Mouse (Mus musculus): ENCODE data around the gene Msrb3.

Gene Msrb3

DNA sequence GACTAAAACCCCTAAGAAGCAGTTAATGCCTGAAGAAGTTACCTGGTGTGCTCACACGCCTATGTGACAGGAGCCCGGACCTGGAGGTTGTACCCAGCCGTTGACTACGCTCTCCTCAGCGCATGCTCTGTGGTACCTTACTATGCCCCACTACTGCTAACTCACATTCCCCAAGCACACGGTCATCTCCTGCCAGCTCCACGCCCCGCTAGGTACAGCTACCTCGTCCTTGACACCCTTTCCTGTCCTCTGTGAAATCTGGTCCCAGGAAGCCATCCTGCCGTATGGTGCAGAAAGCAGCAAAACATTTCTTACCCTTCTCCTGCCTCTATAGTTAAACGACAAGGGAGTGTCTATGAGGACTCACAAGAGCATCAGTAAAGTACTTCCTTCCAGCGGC is 37.2 kb downstream of the Msrb3 start:
- DNase-seq (ENCODE audit: low spot score in 2 of 2): no peak

DNA sequence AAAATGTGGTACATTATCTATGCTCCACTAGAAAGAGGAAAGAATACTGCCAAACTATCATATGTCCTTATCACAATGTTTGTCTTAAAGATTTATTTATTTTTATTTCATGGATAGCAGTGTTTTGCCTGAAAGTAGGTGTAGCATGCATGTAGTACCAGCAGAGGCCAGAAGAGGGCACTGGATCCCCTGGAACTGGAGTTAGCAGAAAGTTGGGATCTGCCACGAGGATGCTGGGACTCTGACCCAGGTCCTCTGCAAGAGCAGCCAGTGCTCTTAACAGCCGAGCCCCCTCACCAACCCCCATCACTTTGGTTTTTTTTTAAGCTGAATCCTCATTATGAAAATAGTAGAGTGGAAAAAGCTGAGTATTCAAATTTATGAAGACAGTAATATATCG is 37.7 kb downstream of the Msrb3 start:
- no peak for DNase-seq (ENCODE audit: low spot score in 2 of 2)

DNA sequence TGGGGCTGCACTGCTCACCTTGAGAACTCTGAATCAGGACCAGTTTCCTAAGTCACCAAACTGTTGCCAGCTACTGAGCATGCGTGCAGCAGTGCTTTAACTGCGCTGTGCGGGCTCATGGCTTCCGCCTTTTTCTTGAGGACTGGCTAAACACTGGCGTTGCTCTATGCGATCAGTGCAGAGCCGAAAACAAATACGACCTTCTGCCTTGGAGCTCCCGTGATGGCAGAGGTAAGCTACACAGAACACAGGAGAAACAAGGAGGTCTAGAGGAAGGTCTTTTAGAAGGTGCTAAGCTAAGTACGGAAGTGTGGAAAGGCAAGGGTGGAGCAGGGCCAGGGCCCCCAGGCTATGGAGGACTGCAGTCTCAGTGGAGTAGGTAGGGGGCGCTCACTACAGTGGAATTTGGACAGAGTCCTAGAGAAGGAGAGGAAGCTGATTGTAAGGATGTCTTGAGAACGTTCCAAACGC is 41.3 kb downstream of the Msrb3 start:
- DNase-seq (ENCODE audit: low spot score in 2 of 2): no peak

DNA sequence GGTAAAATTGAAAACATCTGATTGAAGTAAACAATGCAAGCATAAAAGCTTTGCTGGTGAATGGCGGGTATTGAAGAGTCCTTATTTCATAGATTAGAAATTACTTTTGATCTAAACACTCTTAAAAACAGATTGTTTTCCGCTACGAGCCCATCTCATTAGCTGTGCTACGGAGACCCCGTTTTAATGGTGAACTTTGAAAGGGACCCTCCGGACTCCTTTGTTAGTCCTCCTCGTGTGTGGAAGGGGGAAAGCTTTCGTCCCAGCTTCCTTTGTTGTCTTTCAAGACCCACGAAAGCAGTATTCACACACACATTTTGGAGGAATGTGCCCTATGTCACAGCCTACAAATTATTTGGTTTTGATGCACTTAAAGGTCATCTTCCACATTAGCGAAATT is 44.6 kb downstream of the Msrb3 start:
- DNase-seq (ENCODE audit: low spot score in 2 of 2): no peak

DNA sequence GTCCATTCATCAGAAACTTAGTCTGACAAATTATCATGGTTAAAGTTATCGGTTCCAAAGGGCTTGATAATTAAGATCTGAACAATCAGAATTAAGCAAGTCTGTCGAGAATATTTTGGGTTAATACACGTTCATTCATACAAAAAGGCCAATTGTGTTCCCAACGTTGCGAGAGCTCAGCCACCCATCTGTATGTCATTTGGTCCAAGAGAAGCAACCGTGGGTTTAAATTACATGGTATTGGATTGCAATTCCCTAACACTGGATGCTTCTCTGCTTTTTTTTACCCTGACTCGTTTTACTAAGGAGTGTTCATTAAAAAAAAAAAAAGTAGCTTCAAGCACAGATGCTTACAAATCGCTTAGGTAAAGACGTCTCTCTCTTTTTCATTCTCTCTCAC is 45.1 kb downstream of the Msrb3 start:
- DNase-seq (ENCODE audit: low spot score in 2 of 2): no peak

DNA sequence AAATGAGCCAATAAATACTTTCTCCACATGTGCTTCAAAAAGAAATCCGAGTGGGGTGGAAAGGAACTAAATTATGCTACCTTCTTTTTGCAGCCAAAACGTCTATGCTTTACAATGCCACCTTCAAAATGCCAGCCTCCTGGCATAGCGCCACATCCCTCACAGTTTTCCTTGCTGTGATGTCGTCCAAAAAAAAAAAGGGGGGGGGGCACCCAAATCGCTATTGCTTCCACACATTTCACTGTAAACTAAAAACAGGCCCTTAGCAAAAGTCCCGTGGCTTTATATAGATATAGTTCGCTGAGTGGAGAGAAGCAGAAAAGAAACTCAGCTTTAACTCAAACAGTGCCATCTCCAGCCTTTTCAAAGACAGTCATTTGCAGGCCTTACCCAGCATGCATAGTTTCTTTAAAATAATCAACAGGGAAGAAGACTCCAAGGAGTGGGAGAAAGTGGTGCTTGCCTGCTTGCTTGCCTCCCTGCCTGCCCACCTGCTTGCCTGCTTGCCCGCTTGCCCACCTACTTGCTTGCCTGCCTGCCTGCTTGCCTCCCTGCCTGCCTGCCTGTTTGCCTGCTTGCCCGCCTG is 47.6 kb downstream of the Msrb3 start:
- DNase-seq (ENCODE audit: low spot score in 2 of 2): no peak

DNA sequence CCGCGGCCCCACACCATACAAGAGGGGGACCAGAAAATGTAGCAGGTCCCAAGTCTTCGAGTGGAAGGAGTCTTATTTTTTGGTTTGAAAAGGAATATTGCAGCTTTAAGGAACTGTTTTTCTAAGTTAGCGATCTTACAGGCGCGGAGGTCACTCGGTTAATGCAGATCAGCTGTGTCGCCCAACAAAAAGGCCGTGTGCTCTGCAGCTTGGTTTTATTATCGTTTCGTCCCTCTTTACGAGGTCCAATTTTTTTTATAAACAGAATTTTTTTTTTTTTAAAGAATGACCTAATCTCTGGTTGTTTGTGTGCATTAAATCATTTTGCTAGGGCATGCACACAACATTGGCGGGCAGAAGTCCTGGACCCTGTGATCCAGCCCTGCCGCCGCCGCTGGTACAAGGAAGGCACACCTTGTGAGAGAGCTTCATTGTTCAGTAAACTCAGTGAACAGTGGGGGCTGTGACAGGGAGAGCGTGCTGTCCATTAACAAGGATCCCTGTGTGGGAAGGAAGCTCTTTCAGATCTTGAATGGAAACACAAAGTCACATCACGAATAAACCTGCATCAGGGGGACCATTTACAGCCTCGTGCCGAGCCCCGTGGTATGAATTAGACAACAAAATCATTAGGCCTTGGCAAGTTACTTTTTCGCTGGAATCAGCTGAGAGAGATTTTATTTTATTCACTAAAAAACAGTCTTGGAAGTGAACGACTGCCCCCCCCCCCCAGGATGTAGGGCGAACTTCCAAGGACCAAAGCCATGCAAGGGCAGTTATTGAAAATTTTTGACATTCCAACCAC is 48.3 kb downstream of the Msrb3 start:
- DNase-seq (ENCODE audit: low spot score in 2 of 2): no peak

DNA sequence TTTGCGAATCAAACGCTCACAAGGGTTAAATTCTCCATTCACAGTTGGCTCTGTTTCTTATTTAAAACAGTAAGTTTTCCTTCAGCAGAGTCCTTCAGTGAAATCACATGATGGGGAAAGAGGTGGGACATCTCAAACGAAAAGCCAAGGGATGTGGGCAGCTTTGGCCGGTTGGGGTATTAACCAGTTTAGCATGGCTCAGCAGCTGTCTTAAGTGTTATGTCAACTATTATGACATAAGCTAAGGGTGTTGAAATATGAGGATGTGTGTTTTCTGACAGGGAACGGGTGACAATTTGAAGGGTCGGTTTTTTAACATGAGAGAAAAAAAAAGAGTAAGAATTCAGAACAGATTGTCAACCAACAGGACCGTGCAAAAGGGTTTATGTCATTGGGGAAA is 50.2 kb downstream of the Msrb3 start:
- DNase-seq (ENCODE audit: low spot score in 2 of 2): no peak

DNA sequence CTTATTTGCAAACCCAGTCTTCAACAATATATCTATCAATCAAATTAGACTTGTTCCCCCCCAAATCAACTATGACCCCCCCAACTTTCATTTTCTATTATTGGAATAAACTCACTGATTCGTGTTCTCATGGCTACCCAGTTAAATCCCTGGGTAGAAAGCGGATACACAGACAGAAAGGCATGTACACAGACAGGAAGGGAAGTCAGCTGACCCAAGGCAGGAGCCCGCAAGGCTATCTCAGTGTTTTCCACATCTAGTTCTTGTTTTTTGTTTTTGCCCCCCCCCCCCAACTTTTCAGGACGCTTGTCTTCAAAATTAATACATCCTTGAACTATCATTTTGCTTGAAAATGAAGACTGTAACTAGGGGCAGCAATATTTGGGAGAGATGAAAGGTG is 51.1 kb downstream of the Msrb3 start:
- DNase-seq (ENCODE audit: low spot score in 2 of 2): no peak

DNA sequence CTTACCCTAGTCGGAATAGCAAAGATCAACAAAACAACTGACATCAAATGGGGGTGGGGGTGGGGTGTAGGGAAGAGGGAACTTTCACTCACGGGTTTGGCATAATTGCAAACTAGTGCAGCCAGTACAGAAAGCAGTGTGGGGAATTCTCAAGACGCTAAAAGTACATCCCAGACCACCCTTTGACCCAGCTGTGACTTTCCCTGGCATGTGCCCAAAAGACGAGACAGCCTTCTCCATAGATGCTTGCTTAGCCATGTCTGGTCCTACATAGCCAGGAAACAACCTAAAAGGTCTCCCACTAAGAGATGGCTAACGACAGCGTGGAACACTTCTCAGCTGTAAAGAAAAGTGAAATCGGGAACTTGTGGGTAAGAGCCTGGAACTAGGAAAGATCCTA is 58.9 kb downstream of the Msrb3 start:
- DNase-seq (ENCODE audit: low spot score in 2 of 2): no peak

DNA sequence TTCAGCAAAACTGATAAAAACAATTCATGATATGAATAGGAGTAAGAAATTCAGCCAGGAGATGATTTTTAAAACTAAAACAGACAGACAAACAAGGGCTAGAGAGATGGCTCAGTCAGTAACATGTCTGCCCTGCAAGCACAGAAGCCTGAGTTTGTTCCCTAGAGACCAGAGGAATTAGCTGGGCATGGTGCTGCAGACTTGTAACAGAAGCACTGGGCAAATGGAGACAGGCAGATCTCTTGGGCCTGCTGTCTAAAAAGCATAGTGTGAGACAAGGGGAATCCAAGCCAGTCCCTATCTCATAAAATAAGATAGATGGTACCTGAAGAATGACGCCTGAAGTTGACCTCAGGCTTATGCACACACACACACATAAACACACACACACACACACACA is 64.4 kb downstream of the Msrb3 start:
- no peak for DNase-seq (ENCODE audit: low spot score in 2 of 2)

DNA sequence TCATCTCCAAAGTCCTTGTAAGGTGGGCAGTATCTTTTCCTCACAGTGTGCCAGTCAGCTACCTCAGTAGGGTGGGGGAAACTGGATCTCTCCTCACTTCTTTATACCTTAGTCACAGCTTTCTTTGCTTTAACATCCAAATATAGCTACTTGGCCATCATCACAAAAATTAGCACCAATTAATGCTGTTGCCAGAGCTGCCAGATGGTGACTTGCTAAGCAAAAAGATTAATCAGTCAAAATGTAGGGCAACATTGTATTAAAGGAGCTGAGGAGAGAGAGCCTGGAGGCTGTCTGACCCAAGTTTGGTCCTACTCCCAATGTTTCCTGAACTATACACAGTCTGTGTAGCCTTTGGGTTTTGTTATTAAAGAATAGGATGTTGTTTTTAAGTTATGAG is 65.1 kb downstream of the Msrb3 start:
- no peak for DNase-seq (ENCODE audit: low spot score in 2 of 2)

DNA sequence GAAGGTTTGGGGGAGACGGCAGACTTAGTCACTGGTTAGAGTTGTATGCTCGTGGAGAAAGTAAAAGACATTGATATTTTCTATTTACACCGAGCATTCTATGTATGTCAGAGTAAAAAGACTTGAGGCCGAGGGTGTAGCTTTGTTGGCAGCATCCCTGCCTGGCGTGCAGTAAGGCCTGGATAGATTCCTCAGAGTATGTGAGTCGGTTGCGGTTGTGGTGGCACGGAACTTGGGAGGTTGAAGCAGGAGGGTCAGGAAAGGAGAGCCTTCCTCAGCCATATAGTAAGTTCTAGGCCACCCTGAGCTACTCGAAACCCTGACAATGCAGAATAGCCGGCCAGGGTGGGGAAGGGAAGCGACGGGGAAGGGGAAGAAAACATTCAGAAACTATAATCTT is 71.1 kb downstream of the Msrb3 start:
- no peak for DNase-seq (ENCODE audit: low spot score in 2 of 2)

DNA sequence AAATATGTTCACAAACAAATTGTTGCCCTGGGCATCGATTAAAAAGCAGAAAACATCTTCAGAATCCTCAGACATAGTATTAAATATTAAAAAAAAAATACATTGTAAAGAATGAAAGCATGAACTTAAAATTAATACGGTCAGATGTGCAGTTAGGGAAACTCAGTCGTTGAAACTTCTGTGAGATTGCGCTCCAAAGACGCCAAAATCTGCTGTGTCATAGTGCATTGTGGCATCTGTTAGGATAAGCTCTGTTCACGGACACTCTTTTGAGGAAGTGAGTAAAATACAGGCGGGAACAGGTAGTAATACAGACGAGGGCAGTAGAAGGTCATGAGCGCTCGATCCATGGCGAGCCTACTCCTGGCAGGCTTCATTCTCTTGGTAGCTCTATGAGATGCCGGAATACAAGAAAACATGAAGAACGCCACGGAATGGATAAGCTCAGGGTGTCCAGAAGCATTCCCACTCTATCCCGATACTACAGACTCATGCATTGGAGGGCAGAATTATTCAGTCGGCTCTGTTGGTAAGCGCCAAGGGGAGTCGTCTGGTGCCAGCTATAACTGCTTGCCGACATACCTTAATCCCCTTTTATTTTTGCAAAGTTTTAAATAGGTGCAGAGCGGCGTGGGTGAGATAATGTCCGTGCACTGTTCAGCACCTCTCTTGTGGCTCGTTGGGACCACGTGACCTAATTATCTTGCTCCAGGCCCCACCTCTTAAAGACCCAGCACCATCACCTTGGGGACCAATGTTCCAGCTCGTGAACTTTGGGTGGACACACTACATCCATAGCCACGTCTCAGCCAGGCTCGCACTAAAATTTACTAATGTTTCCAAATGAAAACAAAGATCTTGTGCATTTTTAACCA is 71.9 kb downstream of the Msrb3 start:
- no peak for DNase-seq (ENCODE audit: low spot score in 2 of 2)

DNA sequence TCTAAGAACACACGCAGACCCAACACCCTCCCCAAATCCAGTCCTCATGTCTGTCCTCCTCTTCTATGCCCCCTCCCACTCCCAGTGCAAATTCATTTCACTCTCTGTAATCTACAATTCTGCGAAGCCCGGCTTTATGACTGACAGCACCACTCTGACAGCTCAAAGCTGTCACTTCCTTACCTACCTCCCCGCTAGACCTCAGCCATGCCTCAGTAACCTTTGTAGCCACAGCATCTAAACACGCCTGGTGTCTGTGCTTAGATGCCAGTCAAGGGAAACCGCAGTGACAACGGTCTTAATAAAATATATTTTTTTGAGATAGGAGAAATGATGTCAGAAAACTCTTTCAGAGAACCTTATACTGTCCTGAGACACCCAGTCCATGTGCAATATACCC is 72.5 kb downstream of the Msrb3 start:
- no peak for DNase-seq (ENCODE audit: low spot score in 2 of 2)

DNA sequence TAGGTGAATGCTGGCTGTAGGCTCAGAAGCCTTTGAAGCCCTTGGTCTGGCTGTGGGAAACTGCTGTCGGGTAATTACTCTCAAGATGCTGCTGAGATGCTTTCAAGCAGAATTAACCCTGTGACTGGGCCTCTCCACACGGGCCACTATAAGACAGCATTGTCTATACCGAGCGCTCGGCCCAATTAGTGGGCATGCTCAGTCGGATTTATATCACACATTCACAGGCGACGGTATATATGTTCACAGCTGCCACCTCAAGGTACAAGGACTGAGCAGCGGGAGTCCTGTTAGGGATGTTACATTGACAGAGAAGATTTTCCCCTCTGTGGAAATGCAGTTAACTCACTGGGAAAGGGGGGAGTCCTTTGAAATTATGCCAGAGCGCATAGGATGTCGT is 73.3 kb downstream of the Msrb3 start:
- DNase-seq (ENCODE audit: low spot score in 2 of 2): no peak

DNA sequence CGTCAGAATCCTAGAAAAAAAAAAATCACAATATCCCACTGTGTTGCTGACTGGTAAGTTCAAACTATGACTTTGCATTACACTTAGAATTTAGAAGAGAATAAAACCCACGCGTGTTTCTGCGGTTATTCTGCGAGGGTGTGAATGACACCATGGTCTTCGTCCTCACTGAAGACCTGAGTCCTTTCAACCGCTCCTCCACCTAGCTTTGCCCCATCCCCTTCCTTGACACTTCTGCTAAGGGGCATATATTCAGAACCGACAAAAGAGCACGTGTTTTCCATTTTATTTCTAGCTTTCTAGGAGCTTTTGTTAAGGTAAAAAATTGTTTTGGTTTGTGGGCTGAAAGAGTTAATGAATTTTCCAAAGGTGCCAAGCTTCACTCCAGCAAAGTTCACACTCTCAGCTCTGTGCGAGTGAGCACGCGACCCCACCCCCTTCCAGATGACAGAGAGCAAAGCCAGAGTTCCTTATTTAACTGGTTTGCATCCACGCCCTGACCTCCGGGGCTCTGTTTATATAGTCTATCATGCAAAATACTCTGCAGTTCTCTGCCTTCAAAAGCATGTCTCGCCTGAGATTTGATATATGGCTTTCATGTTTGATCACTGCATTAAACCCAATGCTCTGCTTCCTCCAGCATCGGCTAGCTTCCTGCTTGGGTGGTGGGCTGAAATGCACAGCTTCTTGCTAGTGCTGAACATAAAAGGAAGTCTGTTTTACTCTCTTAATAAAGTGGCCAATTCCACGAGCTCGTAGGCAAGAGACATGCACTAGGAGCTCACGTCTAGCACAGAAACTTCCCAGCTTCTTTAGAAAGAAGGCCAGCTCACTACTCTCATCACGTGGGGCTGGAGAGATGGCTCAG is 77.2 kb downstream of the Msrb3 start:
- DNase-seq (ENCODE audit: low spot score in 2 of 2): no peak

DNA sequence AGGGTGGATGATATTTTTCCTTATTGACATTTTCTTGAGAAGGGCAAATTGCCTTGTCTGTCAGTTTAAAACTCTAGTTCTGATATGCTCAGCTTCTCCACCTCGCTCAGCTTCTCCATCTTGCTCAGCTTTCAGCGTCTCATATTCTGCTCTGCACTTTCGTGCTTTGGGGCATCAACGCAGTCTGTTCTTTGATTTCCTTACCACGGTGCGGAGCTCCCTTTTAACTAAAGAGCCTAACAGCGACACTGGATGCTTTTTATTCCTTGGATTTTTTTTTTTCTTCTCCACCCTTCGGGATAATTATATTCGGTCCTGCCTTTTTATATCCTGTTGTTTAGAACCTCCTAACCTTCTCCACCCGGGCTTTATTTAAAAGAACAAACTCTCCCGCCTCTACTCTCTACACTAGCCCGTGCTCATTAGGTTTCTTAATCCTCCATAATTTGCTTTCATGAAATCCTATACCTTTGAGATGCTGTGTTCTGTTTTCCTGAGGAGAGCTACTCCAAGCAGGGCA is 78.1 kb downstream of the Msrb3 start:
- DNase-seq (ENCODE audit: low spot score in 2 of 2): no peak

DNA sequence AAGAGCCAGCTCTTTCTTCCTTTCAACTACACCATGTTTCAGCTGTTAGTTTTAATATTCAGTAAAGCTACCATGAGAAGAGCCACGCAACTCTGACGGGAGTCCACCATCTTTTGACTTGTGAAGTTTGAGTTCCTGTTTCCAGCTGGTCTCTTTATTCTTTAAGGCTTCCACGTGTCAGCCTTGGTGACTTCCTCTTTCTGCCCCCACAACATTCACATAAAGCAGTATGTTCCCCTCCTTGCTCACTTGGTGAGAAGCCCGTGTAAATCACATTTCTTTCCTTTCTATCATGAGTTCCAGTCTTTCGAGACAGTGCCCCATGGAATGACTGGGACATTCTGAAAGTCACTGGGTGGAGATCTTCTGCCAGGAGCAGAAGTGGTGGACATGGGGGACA is 83.6 kb downstream of the Msrb3 start:
- DNase-seq (ENCODE audit: low spot score in 2 of 2): no peak

DNA sequence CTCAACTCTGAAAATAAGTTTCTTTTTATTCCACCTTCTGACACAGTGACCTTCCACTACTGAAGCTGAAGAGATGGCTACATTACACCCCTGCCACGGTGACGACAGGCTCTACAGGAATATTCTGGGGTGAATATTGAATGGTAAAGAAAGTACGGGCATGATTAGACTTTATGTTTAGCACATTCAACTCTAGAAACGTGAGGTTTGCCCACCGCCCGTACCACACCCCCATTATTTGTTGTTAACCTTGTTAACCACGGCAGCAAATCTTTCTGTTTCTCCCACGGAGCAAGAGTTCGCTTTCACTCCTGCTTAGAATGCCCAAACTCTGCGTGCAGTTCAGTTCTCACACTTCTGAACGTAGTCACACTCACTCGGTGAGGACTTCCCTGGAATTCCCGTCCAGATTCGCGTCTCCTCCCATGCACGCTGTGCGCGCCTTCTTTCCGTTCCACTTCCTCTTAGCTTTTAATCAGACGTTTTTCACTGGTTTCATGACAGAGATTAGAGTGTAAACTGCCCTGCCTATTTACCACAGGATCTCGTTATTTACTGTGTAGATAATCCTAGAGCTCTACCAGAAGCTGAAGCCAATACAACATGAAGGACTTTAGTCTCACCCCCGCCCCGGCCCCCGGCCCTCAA is 87.0 kb downstream of the Msrb3 start:
- no peak for DNase-seq (ENCODE audit: low spot score in 2 of 2)
